Mouse (Mus musculus): ENCODE data around the gene Gh.

GRCm38 (mm10) chr11:106254767-106255166, 46.9 kb downstream of the Gh start:
- TF ChIP-seq POLR2A (IDR thresholded peaks at IDR 0.05; ENCODE audit: insufficient read depth, low read length), result no peak
- no peak for TF ChIP-seq EP300 (IDR thresholded peaks at IDR 0.05; ENCODE audit: insufficient read depth, low read depth, low read length)

All from ES-Bruce4 (cell line).